Mouse (Mus musculus): ENCODE measurements around the gene AA986860.
A peak's percentile ranks its signal among the peaks of the same experiment; 100 is the strongest.

Gene AA986860

GRCm38 (mm10) chr1:130734852-130735251, 3.1 kb downstream of the AA986860 start:
- no peak for DNase-seq (ENCODE audit: low read depth)

- DNase-seq (ENCODE audit: low read depth), result no peak
Measured at GRCm38 (mm10) chr1:130737411-130737881, 5.7 kb downstream of the AA986860 start.

GRCm38 (mm10) chr1:130737916-130738315, 6.1 kb downstream of the AA986860 start:
- no peak for DNase-seq (ENCODE audit: low read depth)

GRCm38 (mm10) chr1:130738551-130739106, 6.9 kb downstream of the AA986860 start:
- DNase-seq (ENCODE audit: low read depth), result no peak

- no peak for DNase-seq (ENCODE audit: low read depth)
Measured at GRCm38 (mm10) chr1:130739636-130740035, 7.9 kb downstream of the AA986860 start.

GRCm38 (mm10) chr1:130740227-130740648, 8.5 kb downstream of the AA986860 start:
- no peak for DNase-seq (ENCODE audit: low read depth)

GRCm38 (mm10) chr1:130740781-130741720, 9.3 kb downstream of the AA986860 start:
- DNase-seq (ENCODE audit: low read depth), result no peak

GRCm38 (mm10) chr1:130742201-130742600, 10.4 kb downstream of the AA986860 start:
- DNase-seq (ENCODE audit: low read depth), result no peak

- peak; percentile 55 for DNase-seq (ENCODE audit: low read depth)
Measured at GRCm38 (mm10) chr1:130743775-130744174, 12.0 kb downstream of the AA986860 start.

GRCm38 (mm10) chr1:130744217-130744616, 12.4 kb downstream of the AA986860 start:
- DNase-seq (ENCODE audit: low read depth), result no peak

- no peak for DNase-seq (ENCODE audit: low read depth)
Measured at GRCm38 (mm10) chr1:130744961-130745360, 13.2 kb downstream of the AA986860 start.

- no peak for DNase-seq (ENCODE audit: low read depth)
Measured at GRCm38 (mm10) chr1:130745591-130745990, 13.8 kb downstream of the AA986860 start.

GRCm38 (mm10) chr1:130746819-130747218, 15.0 kb downstream of the AA986860 start:
- DNase-seq (ENCODE audit: low read depth), result no peak

- no peak for DNase-seq (ENCODE audit: low read depth)
Measured at GRCm38 (mm10) chr1:130759689-130760088, 27.9 kb downstream of the AA986860 start.

- DNase-seq (ENCODE audit: low read depth), result no peak
Measured at GRCm38 (mm10) chr1:130761597-130761996, 29.8 kb downstream of the AA986860 start.

GRCm38 (mm10) chr1:130762045-130762760, 30.4 kb downstream of the AA986860 start:
- DNase-seq (ENCODE audit: low read depth), result no peak

GRCm38 (mm10) chr1:130764027-130764461, 32.3 kb downstream of the AA986860 start:
- DNase-seq (ENCODE audit: low read depth), result no peak

- DNase-seq (ENCODE audit: low read depth), result no peak
Measured at GRCm38 (mm10) chr1:130767066-130767465, 35.3 kb downstream of the AA986860 start.

GRCm38 (mm10) chr1:130769925-130770324, 38.1 kb downstream of the AA986860 start:
- DNase-seq (ENCODE audit: low read depth), result no peak

GRCm38 (mm10) chr1:130770487-130770886, 38.7 kb downstream of the AA986860 start:
- DNase-seq (ENCODE audit: low read depth), result no peak

GRCm38 (mm10) chr1:130770981-130771494, 39.3 kb downstream of the AA986860 start:
- no peak for DNase-seq (ENCODE audit: low read depth)

GRCm38 (mm10) chr1:130775234-130775633, 43.5 kb downstream of the AA986860 start:
- no peak for DNase-seq (ENCODE audit: low read depth)

All from naive thymus-derived CD4-positive, alpha-beta T cell, adult 2 months (primary cell).